13 mouse cellular contexts compared by ENCODE assay signal in the genomic region with DNA sequence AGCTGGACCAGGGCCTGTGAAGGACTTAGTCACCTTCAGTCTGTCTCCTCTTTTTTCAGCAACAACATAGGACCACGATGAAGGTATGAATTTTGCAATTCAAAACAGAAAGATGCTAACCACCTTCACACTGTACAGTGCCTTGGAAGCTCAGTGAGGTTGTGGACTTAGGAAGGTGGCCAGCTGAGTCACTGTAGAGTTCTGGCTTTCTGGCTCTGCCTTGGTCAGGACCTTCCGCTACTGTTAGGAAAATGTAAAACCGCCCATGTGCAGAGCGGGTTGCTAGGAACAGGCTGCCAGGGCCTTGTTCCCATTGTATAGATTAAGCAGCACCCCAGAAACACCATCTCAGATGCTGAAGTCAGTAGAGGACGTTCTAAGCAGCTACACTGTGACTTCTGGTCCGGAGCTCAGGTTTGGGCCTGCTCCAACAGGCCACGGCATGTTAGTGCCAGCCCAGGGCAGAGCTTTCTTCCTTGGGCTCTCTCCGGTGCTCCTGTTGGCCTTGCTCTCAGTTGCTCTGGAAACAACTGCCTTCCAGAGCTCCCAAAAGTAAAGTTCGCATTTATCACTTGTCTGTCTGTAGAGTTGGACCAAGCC.
DNase-seq lines count a peak whose midpoint lies in the region; ATAC-seq and TF ChIP-seq lines count a peak whose summit lies in the region.
"Had no signal": no experiment of that assay in that cellular context is flagged by ENCODE, and none has a peak within 500 bp of the region (broad histone marks: within the 10 kb centered on the region; RNA-seq: fewer than 3 reads in every experiment).

No protein-coding gene starts in this region.

- H3K27ac ChIP-seq in heart, embryonic 15.5 days = peak overlapping the region; percentile 3; the same call in 1 of the 2 replicates
- H3K27ac ChIP-seq in heart, embryonic 11.5 days (ENCODE audit: low read depth, low read length) = no peak overlapping the region
- no peak overlapping the region for H3K27ac ChIP-seq in forebrain, embryonic 14.5 days (ENCODE audit: low read depth, low read length)
- H3K27ac ChIP-seq: embryonic facial prominence, embryonic 12.5 days; kidney, postnatal 0 days; liver, embryonic 13.5 days; neural tube, embryonic 12.5 days; stomach, embryonic 15.5 days had no signal

- no peaks in the 10 kb centered on the region for H3K27me3 ChIP-seq in heart, embryonic 15.5 days
- no peaks in the 10 kb centered on the region for H3K27me3 ChIP-seq in heart, embryonic 11.5 days (ENCODE audit: control insufficient read depth, insufficient read depth, low read length)
- H3K27me3 ChIP-seq in forebrain, embryonic 14.5 days (replicated peaks; ENCODE audit: control insufficient read depth, insufficient read depth, low read length) = no peaks in the 10 kb centered on the region
- H3K27me3 ChIP-seq: embryonic facial prominence, embryonic 12.5 days; liver, embryonic 13.5 days; neural tube, embryonic 12.5 days; stomach, embryonic 15.5 days had no signal

- no peak overlapping the region for H3K4me2 ChIP-seq in heart, embryonic 15.5 days
- H3K4me2 ChIP-seq in heart, embryonic 11.5 days = no peak overlapping the region
- no peak overlapping the region for H3K4me2 ChIP-seq in forebrain, embryonic 14.5 days (ENCODE audit: low read length)
- H3K4me2 ChIP-seq: embryonic facial prominence, embryonic 12.5 days; liver, embryonic 13.5 days; neural tube, embryonic 12.5 days; stomach, embryonic 15.5 days had no signal

- no peak for TF ChIP-seq POLR2A in brain, embryonic 14.5 days (IDR thresholded peaks at IDR 0.05; ENCODE audit: borderline replicate concordance, extremely low read depth, insufficient read depth, insufficient read length, poor library complexity, severe bottlenecking)

- DNase-seq in 3T3-L1 (ENCODE audit: low read depth, low spot score) = peak; percentile 74
- peak; percentile 27 for DNase-seq in brain, embryonic 14.5 days (ENCODE audit: low read depth)
- DNase-seq in cerebellum, postnatal 36 days = peak; percentile 32 to 51
- DNase-seq in frontal cortex, postnatal 25 days (ENCODE audit: low spot score in 2 of 2) = no peak
- DNase-seq in forebrain, embryonic 14.5 days (ENCODE audit: low spot score) = no peak
- DNase-seq: liver, embryonic 13.5 days; thymus, postnatal 4 days had no signal

- no peak overlapping the region for H3K9ac ChIP-seq in heart, embryonic 15.5 days
- no peak overlapping the region for H3K9ac ChIP-seq in heart, embryonic 11.5 days (ENCODE audit: low read depth, low read length)
- H3K9ac ChIP-seq in forebrain, embryonic 14.5 days (ENCODE audit: low read length) = no peak overlapping the region
- H3K9ac ChIP-seq: embryonic facial prominence, embryonic 12.5 days; liver, embryonic 13.5 days; neural tube, embryonic 12.5 days; stomach, embryonic 15.5 days had no signal

- H3K4me1 ChIP-seq in heart, embryonic 15.5 days (replicated peaks) = peaks cover 34% of the 10 kb centered on the region
- H3K4me1 ChIP-seq in heart, embryonic 11.5 days (ENCODE audit: control insufficient read depth, insufficient read depth, low read length) = peaks cover 33% of the 10 kb centered on the region
- H3K4me1 ChIP-seq in forebrain, embryonic 14.5 days (ENCODE audit: control insufficient read depth, insufficient read depth, low read length) = peaks cover 15% of the 10 kb centered on the region
- H3K4me1 ChIP-seq: liver, embryonic 13.5 days; stomach, embryonic 15.5 days had no signal

- no peak for TF ChIP-seq CTCF in brain, embryonic 14.5 days (IDR thresholded peaks at IDR 0.05; ENCODE audit: borderline replicate concordance, extremely low read depth, insufficient read depth, insufficient read length)

- ATAC-seq in heart, embryonic 15.5 days (replicated peaks; ENCODE audit: insufficient number of reproducible peaks, insufficient read depth, low FRiP score, low read depth) = no peak
- no peak for ATAC-seq in heart, embryonic 11.5 days (replicated peaks; ENCODE audit: insufficient number of reproducible peaks, low FRiP score, low TSS enrichment)
- no peak for ATAC-seq in forebrain, embryonic 14.5 days

- no peaks in the 10 kb centered on the region for H3K36me3 ChIP-seq in heart, embryonic 15.5 days
- H3K36me3 ChIP-seq in heart, embryonic 11.5 days (ENCODE audit: control insufficient read depth, insufficient read depth, low read length) = no peaks in the 10 kb centered on the region
- no peaks in the 10 kb centered on the region for H3K36me3 ChIP-seq in forebrain, embryonic 14.5 days (ENCODE audit: control insufficient read depth, insufficient read depth, low read length)
- H3K36me3 ChIP-seq: embryonic facial prominence, embryonic 12.5 days; liver, embryonic 13.5 days; neural tube, embryonic 12.5 days; stomach, embryonic 15.5 days had no signal

- H3K4me3 ChIP-seq in heart, embryonic 15.5 days = no peak overlapping the region
- no peak overlapping the region for H3K4me3 ChIP-seq in heart, embryonic 11.5 days (ENCODE audit: low read depth, low read length)
- no peak overlapping the region for H3K4me3 ChIP-seq in forebrain, embryonic 14.5 days (ENCODE audit: low read depth, low read length)
- H3K4me3 ChIP-seq: embryonic facial prominence, embryonic 12.5 days; liver, embryonic 13.5 days; neural tube, embryonic 12.5 days; stomach, embryonic 15.5 days had no signal

- no peaks in the 10 kb centered on the region for H3K9me3 ChIP-seq in heart, embryonic 15.5 days (replicated peaks)
- no peaks in the 10 kb centered on the region for H3K9me3 ChIP-seq in heart, embryonic 11.5 days (replicated peaks; ENCODE audit: control insufficient read depth, low read length)
- H3K9me3 ChIP-seq in forebrain, embryonic 14.5 days (replicated peaks; ENCODE audit: control insufficient read depth, low read length) = no peaks in the 10 kb centered on the region
- H3K9me3 ChIP-seq: embryonic facial prominence, embryonic 12.5 days; liver, embryonic 13.5 days; neural tube, embryonic 12.5 days; stomach, embryonic 15.5 days had no signal

- WGBS in heart, embryonic 15.5 days = 74% methylated on average over 9 of the region's 9 CpGs
- 84% methylated on average over 9 of the region's 9 CpGs for WGBS in heart, embryonic 11.5 days (ENCODE audit: insufficient replicate concordance)
- 82% methylated on average over 9 of the region's 9 CpGs for WGBS in forebrain, embryonic 14.5 days

Comparison
In these comparisons a context has a peak if more than half of its experiments do, and no peak if none do; other contexts are left out.
1. DNase-seq: peak in 3T3-L1 (single experiment), brain, embryonic 14.5 days (single experiment) and cerebellum, postnatal 36 days (2 of 2); none in frontal cortex, postnatal 25 days (0 of 2) and forebrain, embryonic 14.5 days (single experiment).